Mouse (Mus musculus) spleen, adult 2 months (tissue): ENCODE data around the gene 4930516K23Rik.

Source experiments
- CTCF ChIP-seq: fragments of 200-500 bp; IDR thresholded peaks from 2 replicates; pipeline ENCODE4 v1.5.1; 2011; ENCODE audit warnings: mild to moderate bottlenecking, inconsistent platforms; ENCODE audit not compliant: insufficient read depth, insufficient read length, insufficient replicate concordance; ENCODE audit errors: extremely low read depth
- POLR2A ChIP-seq: fragments of 200-500 bp; IDR thresholded peaks from 2 replicates; pipeline ENCODE4 v1.6.1; 2011; ENCODE audit warnings: low read depth, low read length, inconsistent platforms

DNA sequence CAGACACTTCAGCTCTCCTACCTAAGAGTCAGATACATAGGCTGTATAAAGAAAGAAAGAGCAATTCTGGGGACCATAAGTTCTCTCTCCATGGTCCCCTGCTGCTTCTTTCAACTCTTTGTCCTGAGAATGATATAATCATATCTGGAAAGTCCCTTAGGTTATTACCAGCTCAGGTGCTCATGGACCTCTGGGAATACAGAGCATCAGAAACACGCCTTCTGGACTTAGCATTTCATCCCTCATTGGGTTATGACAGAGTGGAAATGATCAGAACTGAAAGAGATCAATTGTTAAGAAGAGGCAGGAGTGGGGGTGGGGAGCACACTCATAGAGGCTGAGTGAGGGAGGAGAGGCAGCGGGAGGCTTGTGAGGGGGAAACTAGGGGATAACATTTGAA, 10.5 kb upstream of the 4930516K23Rik start, which contains the start of gene Olfr644:
- TF ChIP-seq POLR2A, result no peak
- no peak for TF ChIP-seq CTCF
